Mouse (Mus musculus) cerebellum, adult 2 months (tissue): ENCODE results near the gene Olfr1423. TPM values are rescaled to one million over a fixed set of nuclear protein-coding genes. Genes with fewer than 3 reads are reported as not detected.
"Not testable (repeated sequence)": the region's sequence is repeated elsewhere in the genome, so short reads cannot be mapped to it uniquely, and the experiment has no call there.

Experiments used
- DNase-seq, 2 experiments: peaks; one replicate each; pipeline ENCODE4 v3.0.0; 2021
- H3K27ac ChIP-seq: fragments of 200-500 bp; 2 replicates; pipeline ENCODE4 v1.5.1; 2012; ENCODE audit warnings: low read length, control low read depth, inconsistent platforms; ENCODE audit not compliant: insufficient read depth
- H3K27me3 ChIP-seq: fragments of 200-500 bp; 2 replicates; pipeline ENCODE4 v1.6.1; 2012; ENCODE audit warnings: inconsistent platforms, mild to moderate bottlenecking, low read length, moderate library complexity; ENCODE audit not compliant: control insufficient read depth, insufficient read depth
- H3K4me1 ChIP-seq: fragments of 200-500 bp; 2 replicates; pipeline ENCODE4 v1.6.1; 2011; ENCODE audit warnings: low read length; ENCODE audit not compliant: control insufficient read depth, insufficient read depth
- H3K4me3 ChIP-seq: fragments of 200-500 bp; replicated peaks from 2 replicates; pipeline ENCODE3; 2011; ENCODE audit warnings: mild to moderate bottlenecking, low read depth, low read length, control low read depth; ENCODE audit not compliant: insufficient read depth
- CTCF ChIP-seq: fragments of 200-500 bp; IDR thresholded peaks from 2 replicates; pipeline ENCODE4 v1.5.1; 2011; ENCODE audit warnings: low read depth, mild to moderate bottlenecking, control low read depth, low read length, moderate library complexity, borderline replicate concordance; ENCODE audit not compliant: insufficient read depth
- POLR2A ChIP-seq: fragments of 200-500 bp; IDR thresholded peaks from 2 replicates; pipeline ENCODE4 v1.6.1; 2011; ENCODE audit warnings: low read length, control low read depth, borderline replicate concordance; ENCODE audit not compliant: insufficient read depth
- WGBS: fragments of 180-500 bp; shearing (Covaris S2); methylation state at CpG from one replicate; pipeline ENCODE4 v1.1.7; 2018; 5-methylcytosine and 5-hydroxymethylcytosine counted together
- polyA plus RNA-seq: library from polyadenylated mRNA; depleted of rRNA; stranded (reverse); fragments of >200 nt; gene quantifications from 2 replicates; pipeline ENCODE4 v1.2.3, GENCODE M21; 2012; rRNA removed

The Olfr1423 gene
- polyA plus RNA-seq, 1 experiment: not detected

- Histone ChIP-seq H3K27ac (no peak overlapping the region), H3K27me3 (no peaks in the 10 kb centered on the region), H3K4me1 (no peaks in the 10 kb centered on the region), H3K4me3 (no peak overlapping the region)
- TF ChIP-seq POLR2A (no peak), CTCF (no peak)
- 76% methylated on average over 10 of the region's 10 CpGs for WGBS
- DNase-seq: no peak
Observed at GRCm38 (mm10) chr19:11992441-11993029, 48.6 kb downstream of the Olfr1423 start.

GRCm38 (mm10) chr19:11992034-11992433 is 49.1 kb downstream of the Olfr1423 start:
- WGBS: 88% methylated on average over 9 of the region's 9 CpGs
- Histone ChIP-seq H3K4me1 (no peaks in the 10 kb centered on the region), H3K27ac (no peak overlapping the region), H3K27me3 (no peaks in the 10 kb centered on the region), H3K4me3 (no peak overlapping the region)
- TF ChIP-seq POLR2A: no peak
- TF ChIP-seq CTCF: no peak
- DNase-seq: no peak

GRCm38 (mm10) chr19:11989334-11989733 is 51.8 kb downstream of the Olfr1423 start:
- DNase-seq: no peak
- Histone ChIP-seq H3K27ac (no peak overlapping the region), H3K27me3 (no peaks in the 10 kb centered on the region), H3K4me1 (no peaks in the 10 kb centered on the region), H3K4me3 (no peak overlapping the region)
- TF ChIP-seq POLR2A (no peak), CTCF (no peak)
- 99% methylated on average over 7 of the region's 7 CpGs for WGBS

- TF ChIP-seq POLR2A: no peak
- no peak for TF ChIP-seq CTCF
- H3K4me3 ChIP-seq: no peak overlapping the region
- WGBS: 90% methylated on average over 3 of the region's 3 CpGs
- H3K4me1 ChIP-seq: no peaks in the 10 kb centered on the region
- H3K27ac ChIP-seq: no peak overlapping the region
- DNase-seq: no peak
- H3K27me3 ChIP-seq: no peaks in the 10 kb centered on the region
Observed at GRCm38 (mm10) chr19:11987841-11988240, 53.3 kb downstream of the Olfr1423 start.

GRCm38 (mm10) chr19:11984614-11985013 is 56.5 kb downstream of the Olfr1423 start:
- not testable (repeated sequence) for DNase-seq, H3K4me1 ChIP-seq, H3K4me3 ChIP-seq, H3K27me3 ChIP-seq, H3K27ac ChIP-seq
- 61% methylated on average over 5 of the region's 5 CpGs for WGBS

Other genes starting within 250 kb of the Olfr1423 start
- 58.1 and 63.1 TPM in 2 replicates for gene Stx3, start 221.9 kb downstream of the Olfr1423 start, polyA plus RNA-seq
- 0.11 TPM in 1 of 2 replicates, not detected in the other for gene Olfr1417, start 202.1 kb downstream of the Olfr1423 start, polyA plus RNA-seq
- not detected in 2 replicates for gene Olfr1418, start 180.3 kb downstream of the Olfr1423 start, polyA plus RNA-seq
- gene Olfr1419, start 166.2 kb downstream of the Olfr1423 start, polyA plus RNA-seq: 0.11 TPM in 1 of 2 replicates, not detected in the other
- gene Olfr1420, start 154.8 kb downstream of the Olfr1423 start, polyA plus RNA-seq: 0.05 TPM in 1 of 2 replicates, not detected in the other
- 21.7 and 22.3 TPM in 2 replicates for gene Patl1, start 128.9 kb downstream of the Olfr1423 start, polyA plus RNA-seq
- gene Osbp, start 75.4 kb downstream of the Olfr1423 start, polyA plus RNA-seq: 38.9 and 39.9 TPM in 2 replicates
- not detected in 2 replicates for gene Olfr1424, start 21.4 kb upstream of the Olfr1423 start, polyA plus RNA-seq
- gene Olfr1425, start 36.4 kb upstream of the Olfr1423 start, polyA plus RNA-seq: not detected in 2 replicates
- gene Olfr1426, start 50.7 kb upstream of the Olfr1423 start, polyA plus RNA-seq: not detected in 2 replicates
- gene Olfr1427, start 62.0 kb upstream of the Olfr1423 start, polyA plus RNA-seq: not detected in 2 replicates
- not detected in 2 replicates for gene Olfr1428, start 74.6 kb upstream of the Olfr1423 start, polyA plus RNA-seq
- not detected in 2 replicates for gene Olfr76, start 81.9 kb upstream of the Olfr1423 start, polyA plus RNA-seq
- not detected in 2 replicates for gene Olfr1555-ps1, start 128.8 kb upstream of the Olfr1423 start, polyA plus RNA-seq
- not detected in 2 replicates for gene Olfr1431, start 159.3 kb upstream of the Olfr1423 start, polyA plus RNA-seq
- not detected in 2 replicates for gene Olfr1432, start 191.3 kb upstream of the Olfr1423 start, polyA plus RNA-seq
- not detected in 2 replicates for gene Olfr262, start 200.3 kb upstream of the Olfr1423 start, polyA plus RNA-seq
- gene Olfr235, start 219.7 kb upstream of the Olfr1423 start, polyA plus RNA-seq: 0.07 TPM in 1 of 2 replicates, not detected in the other
- not detected in 2 replicates for gene Olfr1434, start 238.5 kb upstream of the Olfr1423 start, polyA plus RNA-seq